Mouse (Mus musculus) lung, postnatal 10 days (tissue): ENCODE measurements around the gene Pfkfb3.
A peak's percentile ranks its signal among the peaks of the same experiment; 100 is the strongest.

Experiments used
- DNase-seq: peaks from one replicate; pipeline ENCODE4 v3.0.0; 2021

Gene Pfkfb3

GRCm38 (mm10) chr2:11500666-11501065 lies 53.2 kb downstream of the Pfkfb3 start:
- DNase-seq = peak; percentile 31

GRCm38 (mm10) chr2:11496601-11497031 lies 57.3 kb downstream of the Pfkfb3 start:
- peak; percentile 68 for DNase-seq

DNA sequence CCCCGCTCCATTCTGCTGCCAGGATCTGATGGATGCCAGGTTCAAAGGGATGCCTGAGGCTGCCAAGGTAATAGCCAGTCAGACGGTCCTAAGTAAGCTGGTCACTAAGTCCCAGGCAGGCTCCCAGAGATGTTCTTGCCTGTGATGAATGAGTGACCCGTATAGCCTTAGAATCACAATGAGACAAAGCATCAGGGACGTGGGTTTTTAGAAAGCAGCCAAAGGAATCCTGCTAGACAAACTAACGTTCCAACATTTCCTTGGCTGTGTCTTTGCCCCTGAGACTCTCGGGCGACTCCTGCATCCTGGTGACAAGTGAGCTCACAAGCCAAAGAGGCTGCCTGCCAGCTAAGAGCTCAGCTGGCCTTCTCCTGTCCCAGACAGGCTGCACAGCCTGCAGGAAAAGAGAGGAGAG lies 59.0 kb downstream of the Pfkfb3 start:
- DNase-seq = peak; percentile 60

- no peak for DNase-seq
Measured at GRCm38 (mm10) chr2:11492855-11493254, 61.0 kb downstream of the Pfkfb3 start.

DNA sequence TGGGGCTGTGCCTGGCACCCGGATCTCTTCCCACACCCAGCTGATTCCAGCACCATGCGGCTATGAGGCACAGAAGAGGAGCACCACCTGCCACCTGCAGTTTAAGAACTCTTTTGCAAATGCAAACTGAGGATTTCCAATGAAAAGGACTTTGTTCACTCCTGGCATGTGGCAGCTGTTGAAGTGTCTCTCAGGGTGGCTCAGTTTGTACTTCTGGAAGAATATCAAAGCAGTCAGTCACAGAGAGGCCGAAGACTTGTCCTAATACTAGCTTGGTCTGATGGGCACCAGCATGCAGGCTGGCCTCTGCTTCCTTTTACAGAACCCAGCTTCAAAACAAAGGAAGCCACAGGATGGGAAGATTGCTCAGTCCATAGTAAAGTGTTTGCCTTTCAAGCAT lies 62.4 kb downstream of the Pfkfb3 start:
- DNase-seq = no peak

- DNase-seq = no peak
Measured at GRCm38 (mm10) chr2:11490554-11490953, 63.3 kb downstream of the Pfkfb3 start.

DNA sequence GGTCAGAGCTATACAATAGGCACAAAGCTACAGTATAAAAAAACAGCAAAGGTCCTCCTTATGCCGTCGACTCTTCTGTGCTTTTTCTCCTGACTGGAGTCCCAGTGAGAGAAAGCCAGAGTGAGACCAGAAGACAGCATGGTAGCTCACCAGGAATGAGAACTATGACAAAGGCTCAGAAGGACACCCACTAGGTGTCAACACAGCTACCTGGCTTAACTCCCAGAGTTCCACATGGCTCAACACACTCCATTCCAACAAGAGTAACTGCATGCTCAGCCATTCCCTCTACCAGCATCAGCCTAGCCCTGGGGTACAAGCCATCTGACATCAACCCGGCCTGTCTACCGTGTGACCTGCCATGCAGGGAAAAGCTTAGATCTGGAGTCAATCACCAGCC lies 70.7 kb downstream of the Pfkfb3 start:
- no peak for DNase-seq

- no peak for DNase-seq
Measured at GRCm38 (mm10) chr2:11482364-11482763, 71.5 kb downstream of the Pfkfb3 start.

GRCm38 (mm10) chr2:11478960-11479359 lies 74.9 kb downstream of the Pfkfb3 start:
- DNase-seq = no peak

GRCm38 (mm10) chr2:11475316-11475715 lies 78.6 kb downstream of the Pfkfb3 start:
- DNase-seq = no peak

DNA sequence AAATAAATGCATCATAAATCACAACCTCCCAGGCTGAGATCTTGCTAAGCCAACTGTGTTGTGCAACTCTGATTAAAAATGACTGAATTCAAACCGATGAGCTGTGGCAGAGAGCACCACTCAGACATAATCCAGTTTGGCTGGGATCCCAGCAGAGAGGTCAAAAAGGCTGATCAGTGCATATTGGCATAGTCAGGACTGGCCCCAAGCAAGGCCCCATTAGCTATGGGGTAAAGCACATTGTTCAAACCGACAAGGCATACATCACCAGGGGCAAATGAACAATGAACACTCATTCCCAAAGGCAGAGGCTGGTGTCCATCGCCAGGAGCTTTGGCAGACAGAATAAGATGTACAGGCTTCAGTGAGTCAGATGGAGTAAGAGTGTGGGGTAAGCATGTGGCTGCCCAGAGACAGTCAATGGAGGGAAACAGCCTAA lies 89.2 kb downstream of the Pfkfb3 start:
- peak; percentile 45 for DNase-seq

DNA sequence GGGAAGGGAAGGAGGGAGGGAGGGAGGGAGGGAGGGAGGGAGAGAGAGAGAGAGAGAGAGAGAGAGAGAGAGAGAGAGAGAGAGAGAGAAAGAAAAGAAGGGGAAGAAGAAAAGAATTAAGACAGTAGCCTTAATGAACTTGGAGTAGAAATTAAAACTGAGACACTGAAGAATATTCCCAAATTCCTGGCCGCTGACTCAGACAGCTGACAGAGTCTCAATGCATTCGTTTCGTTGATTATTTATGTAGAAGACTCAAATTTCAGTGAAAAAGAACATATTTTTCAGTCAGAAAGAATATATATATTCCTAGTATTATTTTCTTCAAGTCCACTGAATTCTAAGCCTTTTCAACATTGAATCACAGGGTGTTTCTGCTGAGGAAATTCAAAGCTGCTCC lies 92.9 kb downstream of the Pfkfb3 start:
- no peak for DNase-seq

- DNase-seq = no peak
Measured at GRCm38 (mm10) chr2:11458494-11458893, 95.4 kb downstream of the Pfkfb3 start.

DNA sequence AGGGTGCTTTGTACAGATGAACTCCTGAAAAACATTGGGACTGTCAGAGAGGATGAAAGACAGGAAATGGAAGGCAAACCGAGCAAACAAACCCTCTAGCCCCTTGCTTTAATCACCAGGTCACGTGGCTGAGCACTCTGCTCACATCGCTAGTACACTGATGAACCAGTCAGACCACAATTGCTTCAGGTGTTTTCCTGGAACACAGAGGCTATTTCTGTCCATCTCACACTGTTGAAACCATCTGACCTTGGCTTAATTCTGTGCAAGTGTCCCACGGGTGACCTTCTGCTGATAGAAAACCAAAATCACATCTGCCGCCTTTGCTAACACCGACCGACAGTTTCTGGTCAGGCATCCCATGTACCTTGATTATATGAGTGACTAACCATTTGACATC lies 96.0 kb downstream of the Pfkfb3 start:
- DNase-seq = no peak

- no peak for DNase-seq
Measured at GRCm38 (mm10) chr2:11448711-11449110, 105.2 kb downstream of the Pfkfb3 start.

- DNase-seq = peak; percentile 61
Measured at GRCm38 (mm10) chr2:11447865-11448264, 106.0 kb downstream of the Pfkfb3 start.

GRCm38 (mm10) chr2:11445722-11446121 lies 108.2 kb downstream of the Pfkfb3 start:
- DNase-seq = no peak

GRCm38 (mm10) chr2:11441864-11442263 lies 112.0 kb downstream of the Pfkfb3 start:
- no peak for DNase-seq

DNA sequence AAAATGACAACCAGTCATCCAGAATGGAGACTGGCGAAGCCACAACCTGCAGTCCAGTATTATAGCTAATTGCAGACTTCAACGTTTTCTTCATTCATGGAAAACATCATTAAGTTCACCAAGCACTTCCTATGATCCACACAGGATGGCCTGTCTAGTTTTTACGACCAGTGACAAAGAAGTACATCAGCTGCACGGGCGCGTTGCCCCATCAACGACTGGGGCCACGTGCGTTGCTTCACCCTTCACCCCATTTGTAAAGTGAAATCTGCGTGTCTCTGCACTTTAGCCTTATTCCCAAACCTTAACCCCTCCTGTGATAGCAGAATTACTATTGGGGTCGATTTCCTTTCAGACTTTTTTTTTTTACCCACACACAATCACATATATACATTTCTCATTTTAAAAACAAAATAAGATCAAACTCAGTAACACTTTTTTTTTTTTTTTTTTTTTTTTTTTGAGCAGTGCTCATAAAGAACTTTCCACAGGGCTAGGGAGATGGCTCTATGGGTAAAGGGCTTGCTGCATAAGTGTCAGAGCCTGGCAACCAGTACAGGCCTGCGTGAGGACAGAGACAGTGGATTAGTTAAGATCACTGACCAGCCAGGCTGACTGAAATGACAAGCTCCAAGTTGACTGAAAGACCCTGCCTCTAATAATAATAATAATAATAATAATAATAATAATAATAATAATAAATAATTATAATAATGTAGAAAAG lies 115.5 kb downstream of the Pfkfb3 start:
- DNase-seq = peak; percentile 73

DNA sequence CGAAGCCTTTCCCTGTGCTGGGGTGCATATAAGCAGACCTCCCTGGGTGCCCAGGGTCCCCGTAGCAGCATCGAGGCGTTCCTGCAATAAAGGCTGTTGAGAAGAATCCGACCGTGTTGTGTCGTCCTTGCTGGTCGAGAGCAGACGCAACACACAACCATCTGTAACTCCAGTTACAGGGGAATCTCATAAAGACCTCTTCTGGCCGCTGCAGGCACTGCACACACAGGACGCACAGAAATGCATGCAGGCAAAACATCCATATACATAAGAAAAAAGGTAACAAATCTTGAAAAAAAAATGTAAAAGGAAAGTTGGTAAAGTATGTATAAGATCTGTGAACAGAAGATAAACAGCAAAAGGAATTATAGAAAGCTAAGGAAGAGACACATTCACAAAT lies 117.5 kb downstream of the Pfkfb3 start:
- DNase-seq = no peak

- DNase-seq = no peak
Measured at GRCm38 (mm10) chr2:11433353-11433752, 120.5 kb downstream of the Pfkfb3 start.

- DNase-seq = peak; percentile 91
Measured at GRCm38 (mm10) chr2:11429538-11429937, 124.3 kb downstream of the Pfkfb3 start.

DNA sequence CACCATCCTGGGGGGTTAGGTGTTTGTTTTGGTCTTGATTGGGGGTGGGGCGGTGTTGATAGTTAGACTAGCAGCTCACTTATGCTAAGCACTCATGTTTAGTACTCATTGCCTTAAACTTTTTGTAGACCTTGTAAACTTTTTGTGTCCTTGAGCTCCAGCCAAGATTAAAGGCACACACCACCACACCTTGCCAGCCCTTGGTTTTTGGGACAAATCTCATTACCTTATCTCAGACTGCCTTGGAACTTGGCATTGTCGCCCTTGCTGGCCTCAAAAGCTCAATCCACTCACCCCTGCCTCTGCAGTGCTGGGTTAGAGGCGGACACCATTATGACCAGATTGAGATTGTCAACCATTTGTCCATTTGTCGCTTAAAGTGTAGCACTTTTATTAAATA lies 125.3 kb downstream of the Pfkfb3 start:
- DNase-seq = no peak

- DNase-seq = no peak
Measured at GRCm38 (mm10) chr2:11427596-11427995, 126.3 kb downstream of the Pfkfb3 start.

DNA sequence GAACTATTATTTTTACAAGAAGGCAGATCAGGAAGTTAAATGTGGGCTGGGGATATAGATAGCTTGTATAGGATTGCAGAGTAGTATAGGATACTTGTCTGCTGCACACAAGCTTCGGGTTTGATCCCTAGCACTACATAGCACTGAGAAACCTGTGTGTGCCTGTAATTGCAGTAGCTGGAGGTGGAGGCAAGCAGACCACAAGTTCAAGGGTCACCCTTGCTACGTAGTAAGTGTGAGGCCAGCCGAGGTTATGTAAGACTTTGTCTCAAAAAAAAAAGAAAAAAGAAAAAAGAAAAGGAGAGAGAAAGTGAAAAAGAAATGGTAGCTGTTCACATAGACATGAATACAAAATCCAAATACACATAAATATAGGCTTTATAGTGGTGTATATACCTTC lies 127.5 kb downstream of the Pfkfb3 start:
- DNase-seq = no peak
